Mouse (Mus musculus) heart, embryonic 11.5 days (tissue): ENCODE measurements around the gene Pde1b. TPM values are rescaled to one million over a fixed set of nuclear protein-coding genes. Genes with fewer than 3 reads are reported as not detected.

Source experiments
- ATAC-seq: fragments of 200-750 bp; cut with Nextera tagmentation; replicated peaks from 2 replicates; pipeline ENCODE4 v1.8.0; 2017; ENCODE audit warnings: moderate library complexity; ENCODE audit not compliant: insufficient number of reproducible peaks, low FRiP score, low TSS enrichment
- H3K27ac ChIP-seq: fragments of 300-500 bp; sonication (generic); 2 replicates; pipeline ENCODE4 v1.5.1; 2014; ENCODE audit warnings: mild to moderate bottlenecking, low read depth, low read length
- H3K27me3 ChIP-seq: fragments of 300-500 bp; sonication (generic); 2 replicates; pipeline ENCODE4 v1.6.1; 2014; ENCODE audit warnings: mild to moderate bottlenecking, low read length, mixed read lengths; ENCODE audit not compliant: control insufficient read depth, insufficient read depth
- H3K36me3 ChIP-seq: fragments of 300-500 bp; sonication (generic); 2 replicates; pipeline ENCODE4 v1.6.1; 2014; ENCODE audit warnings: mild to moderate bottlenecking, low read length, moderate library complexity, mixed read lengths; ENCODE audit not compliant: control insufficient read depth, insufficient read depth
- H3K4me1 ChIP-seq: fragments of 300-500 bp; sonication (generic); 2 replicates; pipeline ENCODE4 v1.6.1; 2014; ENCODE audit warnings: low read length; ENCODE audit not compliant: control insufficient read depth, insufficient read depth
- H3K4me2 ChIP-seq: fragments of 300-500 bp; sonication (generic); 2 replicates; pipeline ENCODE4 v1.6.1; 2014; ENCODE audit warnings: mild to moderate bottlenecking, moderate library complexity
- H3K4me3 ChIP-seq: fragments of 300-500 bp; sonication (generic); 2 replicates; pipeline ENCODE4 v1.5.1; 2014; ENCODE audit warnings: low read depth, low read length
- H3K9ac ChIP-seq: fragments of 300-500 bp; sonication (generic); 2 replicates; pipeline ENCODE4 v1.6.1; 2014; ENCODE audit warnings: mild to moderate bottlenecking, low read depth, low read length, moderate library complexity
- H3K9me3 ChIP-seq: fragments of 300-500 bp; sonication (generic); replicated peaks from 2 replicates; pipeline ENCODE4 v1.6.1; 2016; ENCODE audit warnings: low read length; ENCODE audit not compliant: control insufficient read depth
- WGBS: fragments of 180-500 bp; shearing (Covaris S2); extraction: QIAGEN DNeasy Blood & Tissue Kit; methylation state at CpG from one replicate; pipeline ENCODE4 v1.1.7; 2014; ENCODE audit not compliant: insufficient replicate concordance; 5-methylcytosine and 5-hydroxymethylcytosine counted together
- polyA plus RNA-seq: library from polyadenylated mRNA; unstranded; fragments of >200 nt; fragmentation: Nextera tagmentation; extraction: Ambion mirVana; gene quantifications from 2 replicates; pipeline ENCODE4 v1.2.1, GENCODE M21; 2014

Pde1b gene
- polyA plus RNA-seq, 1 experiment from 2014 or later, result 4.0 TPM

- no peak for ATAC-seq
- Histone ChIP-seq H3K27ac (no peak overlapping the region), H3K36me3 (no peaks in the 10 kb centered on the region), H3K4me3 (no peak overlapping the region), H3K4me1 (0 out of 2 replicates have a peak, but pooled peaks cover 3% of the 10 kb centered on the region), H3K27me3 (peaks cover under 1% of the 10 kb centered on the region; the same call in 1 of the 2 replicates), H3K9ac (no peak overlapping the region), H3K4me2 (no peak overlapping the region), H3K9me3 (no peaks in the 10 kb centered on the region)
- WGBS, result 24% methylated on average over 3 of the region's 3 CpGs
Observed at GRCm38 (mm10) chr15:103498157-103498556, 4.7 kb upstream of the Pde1b start.

GRCm38 (mm10) chr15:103500723-103501122, 2.1 kb upstream of the Pde1b start:
- Histone ChIP-seq H3K9me3 (no peaks in the 10 kb centered on the region), H3K27me3 (peaks cover 23% of the 10 kb centered on the region), H3K4me1 (0 out of 2 replicates have a peak, but pooled peaks cover 3% of the 10 kb centered on the region), H3K9ac (no peak overlapping the region), H3K27ac (no peak overlapping the region), H3K36me3 (no peaks in the 10 kb centered on the region), H3K4me2 (no peak overlapping the region), H3K4me3 (no peak overlapping the region)
- ATAC-seq, result no peak
- 54% methylated on average over 1 of the region's 1 CpGs for WGBS

- no peak for ATAC-seq
Observed at GRCm38 (mm10) chr15:103501186-103501585, 1.6 kb upstream of the Pde1b start.

GRCm38 (mm10) chr15:103503251-103503600, 392 bp downstream of the Pde1b start:
- Histone ChIP-seq H3K9ac (peak overlapping the region; percentile 68), H3K27ac (no peak overlapping the region)

More at GRCm38 (mm10) chr15:103501186-103501585, 1.6 kb upstream of the Pde1b start:
- Histone ChIP-seq H3K4me1 (0 out of 2 replicates have a peak, but pooled peaks cover 3% of the 10 kb centered on the region), H3K9ac (no peak overlapping the region), H3K4me2 (no peak overlapping the region), H3K9me3 (no peaks in the 10 kb centered on the region), H3K27ac (no peak overlapping the region), H3K36me3 (no peaks in the 10 kb centered on the region), H3K4me3 (no peak overlapping the region), H3K27me3 (peaks cover 23% of the 10 kb centered on the region)
- 53% methylated on average over 2 of the region's 2 CpGs for WGBS

GRCm38 (mm10) chr15:103503660-103504059, 826 bp downstream of the Pde1b start:
- Histone ChIP-seq H3K36me3 (no peaks in the 10 kb centered on the region), H3K4me2 (peak overlapping the region; percentile 95), H3K27ac (no peak overlapping the region), H3K4me3 (peak overlapping the region; percentile 66), H3K9ac (no peak overlapping the region), H3K9me3 (no peaks in the 10 kb centered on the region), H3K27me3 (peaks cover 23% of the 10 kb centered on the region), H3K4me1 (0 out of 2 replicates have a peak, but pooled peaks cover 3% of the 10 kb centered on the region)
- WGBS, result 39% methylated on average over 12 of the region's 12 CpGs
- no peak; the same call in 1 of the 2 replicates for ATAC-seq

More at GRCm38 (mm10) chr15:103503251-103503600, 392 bp downstream of the Pde1b start:
- ATAC-seq, result peak; percentile 27; the same call in 1 of the 2 replicates
- Histone ChIP-seq H3K36me3 (no peaks in the 10 kb centered on the region), H3K9me3 (no peaks in the 10 kb centered on the region), H3K4me3 (peak overlapping the region; percentile 66), H3K4me2 (peak overlapping the region; percentile 95), H3K4me1 (0 out of 2 replicates have a peak, but pooled peaks cover 3% of the 10 kb centered on the region), H3K27me3 (peaks cover 23% of the 10 kb centered on the region)
- WGBS, result 0% methylated on average over 15 of the region's 15 CpGs

GRCm38 (mm10) chr15:103509317-103509716, 6.5 kb downstream of the Pde1b start:
- Histone ChIP-seq H3K4me3 (no peak overlapping the region), H3K4me1 (peaks cover 3% of the 10 kb centered on the region; the same call in 1 of the 2 replicates), H3K27ac (no peak overlapping the region), H3K27me3 (peaks cover 11% of the 10 kb centered on the region), H3K4me2 (no peak overlapping the region), H3K9me3 (no peaks in the 10 kb centered on the region), H3K36me3 (no peaks in the 10 kb centered on the region), H3K9ac (no peak overlapping the region)
- 73% methylated on average over 3 of the region's 3 CpGs for WGBS
- ATAC-seq, result no peak

GRCm38 (mm10) chr15:103511652-103512051, 8.8 kb downstream of the Pde1b start:
- Histone ChIP-seq H3K9ac (no peak overlapping the region), H3K9me3 (no peaks in the 10 kb centered on the region), H3K27ac (no peak overlapping the region), H3K36me3 (no peaks in the 10 kb centered on the region), H3K27me3 (no peaks in the 10 kb centered on the region), H3K4me1 (peaks cover 11% of the 10 kb centered on the region), H3K4me2 (no peak overlapping the region), H3K4me3 (no peak overlapping the region)
- ATAC-seq, result no peak
- WGBS, result 54% methylated on average over 1 of the region's 1 CpGs

GRCm38 (mm10) chr15:103513621-103514031, 10.8 kb downstream of the Pde1b start:
- Histone ChIP-seq H3K9ac (peak overlapping the region; percentile 63; the same call in 1 of the 2 replicates), H3K4me3 (peak overlapping the region; percentile 36), H3K36me3 (no peaks in the 10 kb centered on the region), H3K9me3 (no peaks in the 10 kb centered on the region), H3K27me3 (no peaks in the 10 kb centered on the region), H3K27ac (no peak overlapping the region), H3K4me2 (peak overlapping the region; percentile 67), H3K4me1 (peaks cover 12% of the 10 kb centered on the region)
- no peak for ATAC-seq
- WGBS, result 9% methylated on average over 7 of the region's 7 CpGs

GRCm38 (mm10) chr15:103514119-103514518, 11.3 kb downstream of the Pde1b start:
- H3K4me2 ChIP-seq, result peak overlapping the region; percentile 67
- peaks cover 17% of the 10 kb centered on the region for H3K4me1 ChIP-seq
- peak overlapping the region; percentile 36 for H3K4me3 ChIP-seq
- no peaks in the 10 kb centered on the region for H3K27me3 ChIP-seq
- no peaks in the 10 kb centered on the region for H3K9me3 ChIP-seq
- 3% methylated on average over 10 of the region's 10 CpGs for WGBS
- no peak overlapping the region for H3K27ac ChIP-seq
- H3K9ac ChIP-seq, result peak overlapping the region; percentile 63
- peak; percentile 91 for ATAC-seq
- no peaks in the 10 kb centered on the region for H3K36me3 ChIP-seq
